Mouse (Mus musculus) embryo, embryonic 10.5 days (tissue): ENCODE data around the gene Pde10a.

Source experiments
- DNase-seq: peaks from one replicate; pipeline ENCODE4 v3.0.0-alpha.2; 2015; ENCODE audit warnings: low spot score

Gene Pde10a

GRCm38 (mm10) chr17:8972152-8972854 is 447.1 kb downstream of the Pde10a start:
- DNase-seq: peak; percentile 39

- no peak for DNase-seq
These were observed 448.2 kb downstream of the Pde10a start for GRCm38 (mm10) chr17:8973331-8973730.

GRCm38 (mm10) chr17:8974423-8974822 is 449.3 kb downstream of the Pde10a start:
- no peak for DNase-seq

GRCm38 (mm10) chr17:8974823-8975397 is 449.7 kb downstream of the Pde10a start:
- peak; percentile 43 for DNase-seq

- DNase-seq: no peak
These were observed 451.6 kb downstream of the Pde10a start for GRCm38 (mm10) chr17:8976745-8977144.

- DNase-seq: no peak
These were observed 452.1 kb downstream of the Pde10a start for GRCm38 (mm10) chr17:8977271-8977670.

- no peak for DNase-seq
These were observed 458.4 kb downstream of the Pde10a start for GRCm38 (mm10) chr17:8983576-8983975.

GRCm38 (mm10) chr17:8985714-8986113 is 460.5 kb downstream of the Pde10a start:
- DNase-seq: no peak

- no peak for DNase-seq
These were observed 461.4 kb downstream of the Pde10a start for GRCm38 (mm10) chr17:8986551-8986950.

- no peak for DNase-seq
These were observed 462.2 kb downstream of the Pde10a start for GRCm38 (mm10) chr17:8987369-8987768.

- DNase-seq: peak; percentile 90
These were observed 463.1 kb downstream of the Pde10a start, which contains the start of gene 1700010I14Rik for GRCm38 (mm10) chr17:8988119-8988807. 1700010I14Rik (plus strand) TSS chr17:8988333.

GRCm38 (mm10) chr17:8991160-8991559 is 466.0 kb downstream of the Pde10a start:
- DNase-seq: peak; percentile 66

GRCm38 (mm10) chr17:8995344-8995743 is 470.2 kb downstream of the Pde10a start:
- no peak for DNase-seq

- DNase-seq: no peak
These were observed 477.3 kb downstream of the Pde10a start for GRCm38 (mm10) chr17:9002438-9002837.

GRCm38 (mm10) chr17:9004516-9004915 is 479.3 kb downstream of the Pde10a start:
- DNase-seq: no peak

GRCm38 (mm10) chr17:9023198-9023942 is 498.2 kb downstream of the Pde10a start:
- peak; percentile 32 for DNase-seq

- DNase-seq: no peak
These were observed 505.0 kb downstream of the Pde10a start for GRCm38 (mm10) chr17:9030181-9030580.

- peak; percentile 89 for DNase-seq
These were observed 506.3 kb downstream of the Pde10a start for GRCm38 (mm10) chr17:9031241-9032141.

- DNase-seq: no peak
These were observed 507.3 kb downstream of the Pde10a start for GRCm38 (mm10) chr17:9032362-9033044.

- DNase-seq: no peak
These were observed 508.3 kb downstream of the Pde10a start for GRCm38 (mm10) chr17:9033511-9033910.
